Mouse (Mus musculus): Measurements from ENCODE around the gene Slitrk5. TPM values are rescaled to one million over a fixed set of nuclear protein-coding genes. Genes with fewer than 3 reads are reported as not detected.

Slitrk5 gene
- not detected in 2 replicates for polyA plus RNA-seq (2015; fragmentation: Nextera tagmentation; extraction: Ambion mirVana)

GRCm38 (mm10) chr14:111674664-111675147, at the start of gene Slitrk5:
Slitrk5 (plus strand) TSS chr14:111675097.
- Histone ChIP-seq H3K9ac (ENCODE audit: low read depth, low read length) (no peak within 1 kb of the TSS), H3K36me3 (ENCODE audit: control insufficient read depth, insufficient read depth) (no peaks in the 10 kb centered on the region), H3K4me1 (ENCODE audit: control insufficient read depth, low read depth, low read length) (peaks cover 3% of the 10 kb centered on the region; the same call in 1 of the 2 replicates), H3K9me3 (replicated peaks; ENCODE audit: control insufficient read depth, low read length) (no peaks in the 10 kb centered on the region), H3K27me3 (ENCODE audit: control insufficient read depth, insufficient read depth, low read depth, low read length) (peaks cover 46% of the 10 kb centered on the region), H3K4me3 (ENCODE audit: low read depth, low read length) (peak within 1 kb of the TSS; percentile 48), H3K27ac (ENCODE audit: low read length) (no peak within 1 kb of the TSS), H3K4me2 (ENCODE audit: low read depth, low read length) (peak within 1 kb of the TSS; percentile 70)
- 1% methylated on average over 22 of the region's 22 CpGs for WGBS (ENCODE audit: insufficient replicate concordance)
- peak; percentile 43; the same call in 1 of the 2 replicates for ATAC-seq (ENCODE audit: low read depth)

- 24% methylated on average over 1 of the region's 1 CpGs for WGBS (ENCODE audit: insufficient replicate concordance)
- Histone ChIP-seq H3K4me2 (ENCODE audit: low read depth, low read length) (no peak overlapping the region), H3K27me3 (ENCODE audit: control insufficient read depth, insufficient read depth, low read depth, low read length) (peaks cover 35% of the 10 kb centered on the region), H3K9me3 (replicated peaks; ENCODE audit: control insufficient read depth, low read length) (no peaks in the 10 kb centered on the region), H3K36me3 (ENCODE audit: control insufficient read depth, insufficient read depth) (no peaks in the 10 kb centered on the region), H3K27ac (ENCODE audit: low read length) (no peak overlapping the region), H3K4me1 (ENCODE audit: control insufficient read depth, low read depth, low read length) (peaks cover 3% of the 10 kb centered on the region; the same call in 1 of the 2 replicates), H3K4me3 (ENCODE audit: low read depth, low read length) (no peak overlapping the region), H3K9ac (ENCODE audit: low read depth, low read length) (no peak overlapping the region)
- ATAC-seq (ENCODE audit: low read depth): no peak
Measured at GRCm38 (mm10) chr14:111672942-111673341, 2.0 kb upstream of the Slitrk5 start.

GRCm38 (mm10) chr14:111675211-111676165, 591 bp downstream of the Slitrk5 start:
- Histone ChIP-seq H3K36me3 (ENCODE audit: control insufficient read depth, insufficient read depth) (no peaks in the 10 kb centered on the region), H3K4me2 (ENCODE audit: low read depth, low read length) (peak overlapping the region; percentile 70), H3K9me3 (replicated peaks; ENCODE audit: control insufficient read depth, low read length) (no peaks in the 10 kb centered on the region), H3K9ac (ENCODE audit: low read depth, low read length) (no peak overlapping the region), H3K4me3 (ENCODE audit: low read depth, low read length) (peak overlapping the region; percentile 48), H3K4me1 (ENCODE audit: control insufficient read depth, low read depth, low read length) (peaks cover 3% of the 10 kb centered on the region; the same call in 1 of the 2 replicates), H3K27ac (ENCODE audit: low read length) (no peak overlapping the region), H3K27me3 (ENCODE audit: control insufficient read depth, insufficient read depth, low read depth, low read length) (peaks cover 53% of the 10 kb centered on the region)
- under 1% methylated on average over 71 of the region's 94 CpGs for WGBS (ENCODE audit: insufficient replicate concordance)
- peak; percentile 40; the same call in 1 of the 2 replicates for ATAC-seq (ENCODE audit: low read depth)

GRCm38 (mm10) chr14:111676166-111676581, 1.3 kb downstream of the Slitrk5 start:
- peak overlapping the region; percentile 48 for H3K4me3 ChIP-seq (ENCODE audit: low read depth, low read length)
- 2% methylated on average over 19 of the region's 19 CpGs for WGBS (ENCODE audit: insufficient replicate concordance)
- peaks cover 3% of the 10 kb centered on the region; the same call in 1 of the 2 replicates for H3K4me1 ChIP-seq (ENCODE audit: control insufficient read depth, low read depth, low read length)
- no peaks in the 10 kb centered on the region for H3K9me3 ChIP-seq (replicated peaks; ENCODE audit: control insufficient read depth, low read length)
- H3K36me3 ChIP-seq (ENCODE audit: control insufficient read depth, insufficient read depth): no peaks in the 10 kb centered on the region
- H3K27me3 ChIP-seq (ENCODE audit: control insufficient read depth, insufficient read depth, low read depth, low read length): peaks cover 60% of the 10 kb centered on the region
- H3K27ac ChIP-seq (ENCODE audit: low read length): no peak overlapping the region
- peak overlapping the region; percentile 70 for H3K4me2 ChIP-seq (ENCODE audit: low read depth, low read length)
- H3K9ac ChIP-seq (ENCODE audit: low read depth, low read length): no peak overlapping the region
- ATAC-seq (ENCODE audit: low read depth): no peak

GRCm38 (mm10) chr14:111676851-111677291, 2.0 kb downstream of the Slitrk5 start:
- Histone ChIP-seq H3K27ac (ENCODE audit: low read length) (no peak overlapping the region), H3K9ac (ENCODE audit: low read depth, low read length) (no peak overlapping the region), H3K9me3 (replicated peaks; ENCODE audit: control insufficient read depth, low read length) (no peaks in the 10 kb centered on the region), H3K36me3 (ENCODE audit: control insufficient read depth, insufficient read depth) (no peaks in the 10 kb centered on the region), H3K4me2 (ENCODE audit: low read depth, low read length) (no peak overlapping the region), H3K4me1 (ENCODE audit: control insufficient read depth, low read depth, low read length) (peaks cover 3% of the 10 kb centered on the region; the same call in 1 of the 2 replicates), H3K27me3 (ENCODE audit: control insufficient read depth, insufficient read depth, low read depth, low read length) (peaks cover 66% of the 10 kb centered on the region), H3K4me3 (ENCODE audit: low read depth, low read length) (no peak overlapping the region)
- under 1% methylated on average over 18 of the region's 18 CpGs for WGBS (ENCODE audit: insufficient replicate concordance)
- ATAC-seq (ENCODE audit: low read depth): no peak

GRCm38 (mm10) chr14:111677361-111678070, 2.6 kb downstream of the Slitrk5 start:
- Histone ChIP-seq H3K9ac (ENCODE audit: low read depth, low read length) (no peak overlapping the region), H3K4me1 (ENCODE audit: control insufficient read depth, low read depth, low read length) (peaks cover 3% of the 10 kb centered on the region; the same call in 1 of the 2 replicates), H3K36me3 (ENCODE audit: control insufficient read depth, insufficient read depth) (no peaks in the 10 kb centered on the region), H3K27me3 (ENCODE audit: control insufficient read depth, insufficient read depth, low read depth, low read length) (peaks cover 68% of the 10 kb centered on the region), H3K4me3 (ENCODE audit: low read depth, low read length) (no peak overlapping the region), H3K27ac (ENCODE audit: low read length) (no peak overlapping the region), H3K4me2 (ENCODE audit: low read depth, low read length) (no peak overlapping the region), H3K9me3 (replicated peaks; ENCODE audit: control insufficient read depth, low read length) (no peaks in the 10 kb centered on the region)
- 8% methylated on average over 17 of the region's 17 CpGs for WGBS (ENCODE audit: insufficient replicate concordance)
- no peak for ATAC-seq (ENCODE audit: low read depth)

GRCm38 (mm10) chr14:111680271-111680670, 5.4 kb downstream of the Slitrk5 start:
- peaks cover 59% of the 10 kb centered on the region for H3K27me3 ChIP-seq (ENCODE audit: control insufficient read depth, insufficient read depth, low read depth, low read length)
- H3K27ac ChIP-seq (ENCODE audit: low read length): no peak overlapping the region
- WGBS (ENCODE audit: insufficient replicate concordance): 43% methylated on average over 8 of the region's 8 CpGs
- H3K4me1 ChIP-seq (ENCODE audit: control insufficient read depth, low read depth, low read length): peaks cover 1% of the 10 kb centered on the region; the same call in 1 of the 2 replicates
- H3K36me3 ChIP-seq (ENCODE audit: control insufficient read depth, insufficient read depth): no peaks in the 10 kb centered on the region
- H3K9ac ChIP-seq (ENCODE audit: low read depth, low read length): no peak overlapping the region
- H3K4me2 ChIP-seq (ENCODE audit: low read depth, low read length): no peak overlapping the region
- ATAC-seq (ENCODE audit: low read depth): no peak
- no peak overlapping the region for H3K4me3 ChIP-seq (ENCODE audit: low read depth, low read length)
- H3K9me3 ChIP-seq (replicated peaks; ENCODE audit: control insufficient read depth, low read length): no peaks in the 10 kb centered on the region

GRCm38 (mm10) chr14:111681092-111681708, 6.3 kb downstream of the Slitrk5 start:
- no peak overlapping the region for H3K27ac ChIP-seq (ENCODE audit: low read length)
- H3K4me3 ChIP-seq (ENCODE audit: low read depth, low read length): peak overlapping the region; percentile 24
- H3K27me3 ChIP-seq (ENCODE audit: control insufficient read depth, insufficient read depth, low read depth, low read length): peaks cover 49% of the 10 kb centered on the region
- WGBS (ENCODE audit: insufficient replicate concordance): under 1% methylated on average over 38 of the region's 38 CpGs
- H3K36me3 ChIP-seq (ENCODE audit: control insufficient read depth, insufficient read depth): no peaks in the 10 kb centered on the region
- H3K4me2 ChIP-seq (ENCODE audit: low read depth, low read length): peak overlapping the region; percentile 41
- H3K9me3 ChIP-seq (replicated peaks; ENCODE audit: control insufficient read depth, low read length): no peaks in the 10 kb centered on the region
- ATAC-seq (ENCODE audit: low read depth): no peak
- H3K4me1 ChIP-seq (ENCODE audit: control insufficient read depth, low read depth, low read length): no peaks in the 10 kb centered on the region
- H3K9ac ChIP-seq (ENCODE audit: low read depth, low read length): no peak overlapping the region

Data from liver, embryonic 16.5 days (tissue).